ENCODE assay signal across 12 mouse cellular contexts in genomic region chr10:117040355-117040754, GRCm38 (mm10). TPM values are rescaled to one million over a fixed set of nuclear protein-coding genes. Genes with fewer than 3 reads are reported as not detected.
DNase-seq lines count a peak whose midpoint lies in the region; ATAC-seq and TF ChIP-seq lines count a peak whose summit lies in the region.
"Had no signal": no experiment of that assay in that cellular context is flagged by ENCODE, and none has a peak within 500 bp of the region (broad histone marks: within the 10 kb centered on the region; RNA-seq: fewer than 3 reads in every experiment).

No protein-coding gene starts in this region.

- TF ChIP-seq POLR2A in cortical plate, adult 2 months (IDR thresholded peaks at IDR 0.05; ENCODE audit: extremely low read depth, insufficient read depth, low read length), result no peak

- no peak for TF ChIP-seq EP300 in heart, postnatal 0 days (IDR thresholded peaks at IDR 0.05; ENCODE audit: low read depth)

- no peak overlapping the region for H3K4me3 ChIP-seq in heart, postnatal 0 days (ENCODE audit: low read depth, low read length)
- H3K4me3 ChIP-seq in lung, embryonic 14.5 days (ENCODE audit: low read depth, low read length), result no peak overlapping the region
- H3K4me3 ChIP-seq in cortical plate, adult 2 months (ENCODE audit: insufficient read depth, low read length), result no peak overlapping the region
- H3K4me3 ChIP-seq: hindbrain, embryonic 15.5 days had no signal

- 72% methylated on average over 6 of the region's 6 CpGs for WGBS in heart, postnatal 0 days
- 68% methylated on average over 6 of the region's 6 CpGs for WGBS in lung, embryonic 14.5 days

- TF ChIP-seq CTCF in heart, postnatal 0 days (IDR thresholded peaks at IDR 0.05; ENCODE audit: low read depth), result peak; percentile 56
- peak; percentile 53 for TF ChIP-seq CTCF in lung, embryonic 14.5 days (IDR thresholded peaks at IDR 0.05; ENCODE audit: low read depth)
- TF ChIP-seq CTCF in cortical plate, adult 2 months (IDR thresholded peaks at IDR 0.05; ENCODE audit: extremely low read depth, insufficient read depth, low read length), result peak; percentile 28

- H3K9me3 ChIP-seq in heart, postnatal 0 days (replicated peaks; ENCODE audit: control insufficient read depth, low read length), result no peaks in the 10 kb centered on the region
- H3K9me3 ChIP-seq in lung, embryonic 14.5 days (ENCODE audit: low read depth, low read length), result no peaks in the 10 kb centered on the region
- H3K9me3 ChIP-seq: hindbrain, embryonic 15.5 days had no signal

- H3K36me3 ChIP-seq in heart, postnatal 0 days (replicated peaks; ENCODE audit: control insufficient read depth, insufficient read depth, low read length), result no peaks in the 10 kb centered on the region
- H3K36me3 ChIP-seq in lung, embryonic 14.5 days (ENCODE audit: insufficient read depth), result no peaks in the 10 kb centered on the region
- H3K36me3 ChIP-seq: hindbrain, embryonic 15.5 days had no signal

- DNase-seq in heart, postnatal 0 days (ENCODE audit: low spot score), result no peak
- no peak for DNase-seq in heart, postnatal 36 days
- DNase-seq in lung, embryonic 14.5 days, result peak; percentile 79
- no peak for DNase-seq in lung, adult 18-20 months
- DNase-seq in ES-CJ7 (ENCODE audit: low read depth, low spot score), result peak; percentile 35
- no peak for DNase-seq in ovary, postnatal 36 days (ENCODE audit: low spot score)
- DNase-seq in layer of hippocampus, postnatal 14 days (ENCODE audit: low spot score in 2 of 2), result no peak
- DNase-seq: spleen, adult 18-20 months; thymus, postnatal 36 days had no signal

- intact Hi-C loops in heart, postnatal 36 days (cut with DNase I), result no loop called here

- H3K4me2 ChIP-seq in heart, postnatal 0 days (ENCODE audit: low read depth, low read length), result no peak overlapping the region
- no peak overlapping the region for H3K4me2 ChIP-seq in lung, embryonic 14.5 days
- H3K4me2 ChIP-seq: hindbrain, embryonic 15.5 days had no signal

- H3K27me3 ChIP-seq in heart, postnatal 0 days (ENCODE audit: control insufficient read depth, insufficient read depth, low read length), result no peaks in the 10 kb centered on the region
- peaks cover under 1% of the 10 kb centered on the region; the same call in 1 of the 2 replicates for H3K27me3 ChIP-seq in lung, embryonic 14.5 days (ENCODE audit: insufficient read depth, low read length)
- H3K27me3 ChIP-seq: hindbrain, embryonic 15.5 days had no signal

- peaks cover 16% of the 10 kb centered on the region; the same call in 1 of the 2 replicates for H3K4me1 ChIP-seq in heart, postnatal 0 days (ENCODE audit: control insufficient read depth, insufficient read depth)
- H3K4me1 ChIP-seq in lung, embryonic 14.5 days (ENCODE audit: insufficient read depth), result peaks cover 3% of the 10 kb centered on the region; the same call in 1 of the 2 replicates
- no peaks in the 10 kb centered on the region for H3K4me1 ChIP-seq in cortical plate, adult 2 months (ENCODE audit: control insufficient read depth, insufficient read depth, low read length)

- no peak overlapping the region for H3K9ac ChIP-seq in heart, postnatal 0 days (replicated peaks; ENCODE audit: low read depth, low read length)
- H3K9ac ChIP-seq in lung, embryonic 14.5 days, result no peak overlapping the region
- H3K9ac ChIP-seq: hindbrain, embryonic 15.5 days had no signal

- no peak for ATAC-seq in heart, postnatal 0 days (ENCODE audit: insufficient read depth, low read depth)
- ATAC-seq in lung, embryonic 14.5 days (ENCODE audit: insufficient read depth), result no peak

- no peak overlapping the region for H3K27ac ChIP-seq in heart, postnatal 0 days (ENCODE audit: low read depth)
- no peak overlapping the region for H3K27ac ChIP-seq in lung, embryonic 14.5 days (ENCODE audit: low read depth)
- H3K27ac ChIP-seq in cortical plate, adult 2 months (ENCODE audit: insufficient read depth, low read length), result no peak overlapping the region
- H3K27ac ChIP-seq: hindbrain, embryonic 15.5 days had no signal

RNA-seq across cellular contexts. Expression of gene Lrrc10, which starts 4.8 kb away (rescaled TPM):
- total RNA-seq in heart, postnatal 0 days (2014; rRNA removed; ENCODE audit: low replicate concordance), result 330 and 397 TPM in 2 replicates
- 115 and 138 TPM in 2 replicates for polyA plus RNA-seq in heart, postnatal 0 days (2015; fragmentation: Nextera tagmentation; extraction: Ambion mirVana)
- total RNA-seq in heart, postnatal 36 days (2021), result 100 to 1,000 TPM; 168 to 289 TPM
- 0.17 and 0.47 TPM in 2 replicates for polyA plus RNA-seq in lung, embryonic 14.5 days (2014; fragmentation: Nextera tagmentation; extraction: Ambion mirVana)
- polyA plus RNA-seq in cortical plate, adult 2 months (2012; rRNA removed), result 0.19 and 0.32 TPM in 2 replicates
- under 1 TPM in 1 of 2 experiments, not detected in 1; 0.30 TPM for total RNA-seq in layer of hippocampus, postnatal 14 days (2021)
- polyA plus RNA-seq: hindbrain, embryonic 15.5 days; liver, embryonic 16.5 days had no signal

RNA-seq across cellular contexts. Expression of gene Cct2, which starts 23.3 kb away (rescaled TPM):
- 154 and 209 TPM in 2 replicates for total RNA-seq in heart, postnatal 0 days (2014; rRNA removed; ENCODE audit: low replicate concordance)
- polyA plus RNA-seq in heart, postnatal 0 days (2015; fragmentation: Nextera tagmentation; extraction: Ambion mirVana), result 121 and 129 TPM in 2 replicates
- total RNA-seq in heart, postnatal 36 days (2021), result 100 to 1,000 TPM; 132 to 137 TPM
- 274 and 283 TPM in 2 replicates for polyA plus RNA-seq in lung, embryonic 14.5 days (2014; fragmentation: Nextera tagmentation; extraction: Ambion mirVana)
- 137 and 138 TPM in 2 replicates for polyA plus RNA-seq in cortical plate, adult 2 months (2012; rRNA removed)
- total RNA-seq in layer of hippocampus, postnatal 14 days (2021), result 100 to 1,000 TPM; 203 to 205 TPM

RNA-seq across cellular contexts. Expression of gene Best3, which starts 54.2 kb away (rescaled TPM):
- total RNA-seq in heart, postnatal 0 days (2014; rRNA removed; ENCODE audit: low replicate concordance), result 1.1 and 1.3 TPM in 2 replicates
- polyA plus RNA-seq in heart, postnatal 0 days (2015; fragmentation: Nextera tagmentation; extraction: Ambion mirVana), result 0.57 and 0.62 TPM in 2 replicates
- 1 to 10 TPM; 4.3 to 4.7 TPM for total RNA-seq in heart, postnatal 36 days (2021)
- polyA plus RNA-seq in lung, embryonic 14.5 days (2014; fragmentation: Nextera tagmentation; extraction: Ambion mirVana), result 0.11 and 0.39 TPM in 2 replicates
- 0.04 and 0.34 TPM in 2 replicates for polyA plus RNA-seq in cortical plate, adult 2 months (2012; rRNA removed)
- 1 to 10 TPM; 2.2 to 2.3 TPM for total RNA-seq in layer of hippocampus, postnatal 14 days (2021)

Comparison
In these comparisons a context has a peak if more than half of its experiments do, and no peak if none do; other contexts are left out.
1. DNase-seq: peak in lung, embryonic 14.5 days (single experiment) and ES-CJ7 (single experiment); none in heart, postnatal 0 days (single experiment), heart, postnatal 36 days (0 of 2), lung, adult 18-20 months (0 of 2), ovary, postnatal 36 days (single experiment) and layer of hippocampus, postnatal 14 days (0 of 2).
2. RNA of gene Lrrc10, which starts 4.8 kb away (total RNA-seq): 330 to 397 TPM in heart, postnatal 0 days and 168 to 289 TPM in heart, postnatal 36 days; 0.30 TPM in layer of hippocampus, postnatal 14 days; every median in the first group is over 100 times any median in the second.
3. Peak in every context shown above with its lines, with median percentiles within 50 percentile points of each other: CTCF ChIP-seq.